Mouse (Mus musculus): ENCODE measurements at regions not wholly inside any gene's neighbourhood (a gene's known extent, or its start where the extent isn't known, plus 50 kb on each side); places are given as distances from the start of the nearest gene placed in this dataset.

DNA sequence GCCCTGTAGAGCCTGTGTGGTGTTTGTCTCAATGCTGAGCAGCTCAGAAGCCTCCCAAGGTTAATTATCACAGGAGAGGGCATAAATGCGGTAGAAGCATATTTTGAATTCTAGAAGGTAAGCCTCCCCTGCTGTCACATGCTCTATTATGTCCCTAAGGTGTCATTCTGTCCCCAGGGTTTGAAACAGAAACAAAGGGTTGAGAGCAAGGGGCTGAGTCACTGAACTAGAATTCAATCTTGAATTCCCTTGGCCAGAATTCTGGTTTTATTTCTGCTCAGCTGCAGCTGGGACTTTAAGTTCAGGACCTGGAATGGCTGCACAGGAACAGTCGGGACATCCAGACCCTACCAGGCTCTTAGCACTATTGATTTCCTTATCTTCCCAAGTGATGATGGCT lies 533.2 kb upstream of the Lrrc6 start:
- H3K4me3 ChIP-seq (ENCODE audit: insufficient read depth, low read length), result no peak overlapping the region
- peaks cover 44% of the 10 kb centered on the region for H3K4me1 ChIP-seq (ENCODE audit: control insufficient read depth, insufficient read depth, low read length)
- H3K27ac ChIP-seq (ENCODE audit: insufficient read depth, low read depth, low read length), result no peak overlapping the region
- TF ChIP-seq CTCF (IDR thresholded peaks at IDR 0.05; ENCODE audit: low read depth, low read length) (no peak), POLR2A (IDR thresholded peaks at IDR 0.05; ENCODE audit: borderline replicate concordance, low read depth, low read length) (no peak)

DNA sequence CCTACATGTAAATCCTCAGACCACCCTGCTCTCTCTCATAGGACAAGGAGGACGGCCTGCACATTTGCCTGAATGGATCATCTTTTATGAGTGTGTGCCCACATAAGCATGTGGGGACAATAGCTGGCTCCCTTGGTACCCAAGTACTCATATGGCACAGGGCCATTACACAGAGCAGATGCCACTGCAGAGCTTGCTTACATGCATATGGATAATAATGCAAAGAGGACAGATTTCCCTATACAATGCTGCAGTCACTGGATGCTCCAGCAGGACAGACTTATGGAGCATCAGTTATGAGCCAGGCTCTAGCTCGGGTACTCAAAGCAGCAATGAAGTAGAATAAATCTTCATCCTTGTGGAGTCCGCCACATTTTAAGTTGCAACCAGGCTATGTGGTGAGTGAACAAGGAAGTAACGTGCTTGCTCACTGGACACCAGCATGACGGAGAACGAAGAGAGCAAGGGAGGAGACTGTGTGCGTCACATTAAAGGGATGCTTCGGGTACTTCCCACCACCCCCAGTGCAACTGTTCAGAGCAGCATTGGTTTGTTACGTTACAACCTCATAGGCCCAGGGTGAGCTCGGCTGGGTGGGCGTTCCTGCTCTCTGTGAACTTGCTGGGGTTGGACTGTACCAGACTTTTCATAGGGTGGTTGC lies 531.3 kb upstream of the Lrrc6 start:
- TF ChIP-seq POLR2A (IDR thresholded peaks at IDR 0.05; ENCODE audit: borderline replicate concordance, low read depth, low read length), result no peak
- TF ChIP-seq CTCF (IDR thresholded peaks at IDR 0.05; ENCODE audit: low read depth, low read length), result no peak
- Histone ChIP-seq H3K4me3 (ENCODE audit: insufficient read depth, low read length) (no peak overlapping the region), H3K27ac (ENCODE audit: insufficient read depth, low read depth, low read length) (no peak overlapping the region), H3K4me1 (ENCODE audit: control insufficient read depth, insufficient read depth, low read length) (peaks cover 25% of the 10 kb centered on the region)

DNA sequence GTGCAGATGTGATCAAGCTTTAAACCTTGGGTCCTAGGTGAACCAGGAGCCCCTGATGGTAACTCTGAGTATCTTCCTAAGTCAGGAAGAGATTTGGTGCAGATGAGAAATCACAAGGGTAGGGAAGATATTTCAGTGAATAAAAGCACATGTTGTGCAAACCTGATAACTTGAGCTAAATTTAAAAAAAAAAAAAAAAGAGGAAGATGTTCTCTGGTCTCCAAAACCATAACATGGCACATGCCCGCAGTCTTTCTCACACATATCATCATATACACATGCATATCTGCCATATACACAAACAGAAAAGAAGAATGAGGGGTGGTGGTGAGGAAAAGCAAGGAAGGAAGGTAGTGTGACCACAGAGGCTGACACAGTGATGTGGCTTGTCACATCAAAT lies 530.3 kb upstream of the Lrrc6 start:
- Histone ChIP-seq H3K27ac (ENCODE audit: insufficient read depth, low read depth, low read length) (no peak overlapping the region), H3K4me3 (ENCODE audit: insufficient read depth, low read length) (no peak overlapping the region), H3K4me1 (ENCODE audit: control insufficient read depth, insufficient read depth, low read length) (peaks cover 16% of the 10 kb centered on the region)
- TF ChIP-seq CTCF (IDR thresholded peaks at IDR 0.05; ENCODE audit: low read depth, low read length) (no peak), POLR2A (IDR thresholded peaks at IDR 0.05; ENCODE audit: borderline replicate concordance, low read depth, low read length) (no peak)

DNA sequence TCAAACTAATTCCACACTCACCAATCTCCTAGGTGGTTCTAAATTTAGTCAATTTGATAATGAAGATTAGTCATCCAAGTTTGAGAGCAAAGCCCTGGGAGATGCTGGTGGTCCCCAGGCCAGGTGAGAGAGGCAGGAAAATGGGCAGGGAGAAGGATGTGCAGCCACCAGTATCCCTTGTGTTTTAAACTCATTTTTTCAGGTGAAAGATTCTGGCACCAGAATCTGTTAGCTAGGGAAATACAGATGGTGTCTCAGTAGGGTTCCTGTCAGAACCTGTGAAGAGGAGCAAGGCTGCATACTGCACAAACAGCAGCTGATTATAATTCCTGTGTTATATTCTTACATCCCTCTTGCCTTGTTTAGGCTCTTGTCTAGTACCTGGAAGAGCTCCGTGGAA lies 527.5 kb upstream of the Lrrc6 start:
- Histone ChIP-seq H3K4me1 (ENCODE audit: control insufficient read depth, insufficient read depth, low read length) (peaks cover 19% of the 10 kb centered on the region), H3K4me3 (ENCODE audit: insufficient read depth, low read length) (no peak overlapping the region), H3K27ac (ENCODE audit: insufficient read depth, low read depth, low read length) (no peak overlapping the region)
- TF ChIP-seq CTCF (IDR thresholded peaks at IDR 0.05; ENCODE audit: low read depth, low read length) (no peak), POLR2A (IDR thresholded peaks at IDR 0.05; ENCODE audit: borderline replicate concordance, low read depth, low read length) (no peak)

DNA sequence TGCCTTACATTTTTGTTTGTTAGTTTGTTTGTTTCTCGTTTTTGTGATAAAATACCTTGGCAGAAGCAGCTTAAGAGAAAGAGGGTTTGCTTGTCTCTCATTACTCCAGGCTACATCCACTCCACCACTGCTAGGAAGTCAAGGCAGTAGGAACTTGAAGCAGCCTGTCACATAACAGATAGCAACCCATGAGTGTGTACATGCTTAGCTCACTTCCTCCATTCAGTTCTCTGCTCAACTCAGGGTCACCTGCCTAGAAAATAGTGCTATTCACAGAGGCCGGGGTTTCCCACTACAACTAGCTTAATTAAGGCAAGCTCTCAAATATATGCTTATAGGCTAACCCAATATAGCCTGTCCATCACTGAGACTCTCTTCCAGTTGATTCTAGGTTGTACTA lies 527.0 kb upstream of the Lrrc6 start:
- TF ChIP-seq POLR2A (IDR thresholded peaks at IDR 0.05; ENCODE audit: borderline replicate concordance, low read depth, low read length), result no peak
- no peak for TF ChIP-seq CTCF (IDR thresholded peaks at IDR 0.05; ENCODE audit: low read depth, low read length)
- Histone ChIP-seq H3K27ac (ENCODE audit: insufficient read depth, low read depth, low read length) (no peak overlapping the region), H3K4me3 (ENCODE audit: insufficient read depth, low read length) (no peak overlapping the region), H3K4me1 (ENCODE audit: control insufficient read depth, insufficient read depth, low read length) (peaks cover 19% of the 10 kb centered on the region)

DNA sequence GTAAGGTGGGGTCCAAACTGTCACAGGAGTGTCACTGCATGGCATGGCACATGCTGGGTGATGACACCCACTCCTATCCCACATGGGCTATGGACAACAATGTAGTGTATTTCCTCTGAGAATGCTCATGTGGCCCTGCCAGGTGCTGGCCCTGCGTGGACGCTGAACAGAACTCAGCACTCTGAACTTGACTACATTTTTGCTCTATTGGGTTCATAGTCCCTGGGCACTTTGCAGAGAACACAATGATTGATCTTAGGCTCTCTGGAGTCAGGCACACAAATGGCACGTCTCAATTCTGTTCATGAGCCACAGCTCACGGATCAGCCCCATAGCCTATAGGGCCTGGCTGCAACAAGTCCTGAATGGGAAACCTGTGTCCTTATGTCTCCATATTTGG lies 525.0 kb upstream of the Lrrc6 start:
- H3K4me3 ChIP-seq (ENCODE audit: insufficient read depth, low read length), result no peak overlapping the region
- no peak overlapping the region for H3K27ac ChIP-seq (ENCODE audit: insufficient read depth, low read depth, low read length)
- TF ChIP-seq CTCF (IDR thresholded peaks at IDR 0.05; ENCODE audit: low read depth, low read length) (no peak), POLR2A (IDR thresholded peaks at IDR 0.05; ENCODE audit: borderline replicate concordance, low read depth, low read length) (no peak)
- H3K4me1 ChIP-seq (ENCODE audit: control insufficient read depth, insufficient read depth, low read length), result peaks cover 8% of the 10 kb centered on the region

DNA sequence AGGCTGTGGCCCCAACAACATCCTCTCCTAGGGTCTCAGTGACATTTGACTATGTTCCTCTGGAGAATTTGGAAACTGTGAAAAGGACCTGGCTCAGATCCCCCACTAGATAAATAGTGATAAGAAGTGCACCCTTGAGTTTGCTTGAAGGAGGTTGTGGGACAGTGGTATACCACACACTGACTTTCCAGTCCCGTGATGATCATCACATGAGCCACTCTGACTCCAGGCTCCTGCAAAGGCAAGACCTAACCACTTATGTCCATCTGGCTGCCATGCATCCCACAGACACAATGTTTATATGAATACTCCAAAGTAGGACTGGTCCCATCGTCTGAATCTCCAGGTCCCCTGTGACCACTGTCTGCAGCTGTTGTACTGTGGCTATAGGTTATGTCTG lies 523.7 kb upstream of the Lrrc6 start:
- Histone ChIP-seq H3K4me1 (ENCODE audit: control insufficient read depth, insufficient read depth, low read length) (peaks cover 3% of the 10 kb centered on the region; the same call in 1 of the 2 replicates), H3K27ac (ENCODE audit: insufficient read depth, low read depth, low read length) (no peak overlapping the region)
- TF ChIP-seq CTCF (IDR thresholded peaks at IDR 0.05; ENCODE audit: low read depth, low read length) (no peak), POLR2A (IDR thresholded peaks at IDR 0.05; ENCODE audit: borderline replicate concordance, low read depth, low read length) (no peak)

DNA sequence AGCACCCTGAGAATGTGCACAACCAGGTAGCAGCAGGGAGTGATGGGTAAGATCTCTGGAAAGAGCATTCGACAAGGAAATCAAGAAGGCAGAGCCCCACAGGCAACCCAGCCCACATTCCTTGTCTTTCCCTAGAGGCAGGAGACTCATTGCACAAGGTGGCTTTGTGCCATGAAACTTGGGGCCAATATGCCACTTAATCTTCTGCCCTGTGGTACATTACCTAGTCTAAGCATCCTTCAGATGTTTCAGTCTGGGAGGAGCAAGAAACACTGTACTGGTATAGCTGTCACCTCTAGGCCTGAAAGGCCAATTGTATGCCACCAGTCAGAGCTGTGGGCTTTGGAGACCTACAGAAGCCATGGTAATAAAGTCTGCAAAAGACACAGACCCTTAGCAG lies 522.4 kb upstream of the Lrrc6 start:
- TF ChIP-seq POLR2A (IDR thresholded peaks at IDR 0.05; ENCODE audit: borderline replicate concordance, low read depth, low read length), result no peak
- TF ChIP-seq CTCF (IDR thresholded peaks at IDR 0.05; ENCODE audit: low read depth, low read length), result no peak
- no peak overlapping the region for H3K27ac ChIP-seq (ENCODE audit: insufficient read depth, low read depth, low read length)
- no peak overlapping the region for H3K4me3 ChIP-seq (ENCODE audit: insufficient read depth, low read length)
- H3K4me1 ChIP-seq (ENCODE audit: control insufficient read depth, insufficient read depth, low read length), result peaks cover 3% of the 10 kb centered on the region; the same call in 1 of the 2 replicates

More for the DNA sequence above, 523.7 kb upstream of the Lrrc6 start:
- no peak overlapping the region for H3K4me3 ChIP-seq (ENCODE audit: insufficient read depth, low read length)

DNA sequence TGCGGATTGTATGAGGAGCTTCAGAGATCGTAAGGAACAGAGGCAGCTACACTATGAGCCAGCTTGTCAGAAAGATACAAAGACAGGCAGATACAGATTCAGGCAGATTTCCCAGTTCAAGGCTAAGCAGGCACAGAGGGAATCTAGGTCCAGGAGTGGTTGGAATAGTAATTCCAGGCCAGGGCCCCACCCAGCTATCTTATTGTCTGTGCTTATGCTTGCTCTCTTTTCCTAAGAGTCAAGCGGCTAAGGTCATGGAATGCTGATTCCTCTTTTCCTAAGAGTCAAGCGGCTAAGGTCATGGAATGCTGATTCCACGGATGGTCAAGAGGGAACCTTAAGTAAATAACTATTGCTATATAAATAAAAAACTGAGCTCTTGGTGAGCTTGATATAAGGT lies 520.7 kb upstream of the Lrrc6 start:
- TF ChIP-seq CTCF (IDR thresholded peaks at IDR 0.05; ENCODE audit: low read depth, low read length) (no peak), POLR2A (IDR thresholded peaks at IDR 0.05; ENCODE audit: borderline replicate concordance, low read depth, low read length) (no peak)
- no peak overlapping the region for H3K4me3 ChIP-seq (ENCODE audit: insufficient read depth, low read length)
- H3K27ac ChIP-seq (ENCODE audit: insufficient read depth, low read depth, low read length), result no peak overlapping the region
- H3K4me1 ChIP-seq (ENCODE audit: control insufficient read depth, insufficient read depth, low read length), result peaks cover 3% of the 10 kb centered on the region; the same call in 1 of the 2 replicates

DNA sequence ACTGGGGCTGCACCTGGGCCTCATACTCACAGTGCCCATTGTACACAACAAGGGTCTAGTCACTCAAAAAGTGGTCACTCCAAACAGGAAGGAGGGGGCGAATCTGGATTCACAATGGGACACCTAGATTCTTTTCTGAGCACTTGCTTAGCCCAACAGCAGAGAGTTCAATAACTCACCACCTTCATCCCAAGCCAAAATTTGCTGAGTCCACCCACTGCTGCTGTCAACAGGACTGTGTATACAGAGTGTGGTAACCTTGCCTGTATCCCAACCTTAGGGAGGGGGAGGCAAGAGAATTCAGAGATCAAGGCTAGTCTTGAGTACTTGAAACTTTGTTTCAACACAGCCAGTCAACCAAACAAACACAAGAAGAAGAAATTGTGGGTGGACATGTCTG lies 519.2 kb upstream of the Lrrc6 start:
- no peak overlapping the region for H3K4me3 ChIP-seq (ENCODE audit: insufficient read depth, low read length)
- H3K4me1 ChIP-seq (ENCODE audit: control insufficient read depth, insufficient read depth, low read length), result peaks cover 3% of the 10 kb centered on the region; the same call in 1 of the 2 replicates
- TF ChIP-seq CTCF (IDR thresholded peaks at IDR 0.05; ENCODE audit: low read depth, low read length) (no peak), POLR2A (IDR thresholded peaks at IDR 0.05; ENCODE audit: borderline replicate concordance, low read depth, low read length) (no peak)
- no peak overlapping the region for H3K27ac ChIP-seq (ENCODE audit: insufficient read depth, low read depth, low read length)
